Comparison of ENCODE assay signal across 9 mouse cellular contexts in the genomic region with DNA sequence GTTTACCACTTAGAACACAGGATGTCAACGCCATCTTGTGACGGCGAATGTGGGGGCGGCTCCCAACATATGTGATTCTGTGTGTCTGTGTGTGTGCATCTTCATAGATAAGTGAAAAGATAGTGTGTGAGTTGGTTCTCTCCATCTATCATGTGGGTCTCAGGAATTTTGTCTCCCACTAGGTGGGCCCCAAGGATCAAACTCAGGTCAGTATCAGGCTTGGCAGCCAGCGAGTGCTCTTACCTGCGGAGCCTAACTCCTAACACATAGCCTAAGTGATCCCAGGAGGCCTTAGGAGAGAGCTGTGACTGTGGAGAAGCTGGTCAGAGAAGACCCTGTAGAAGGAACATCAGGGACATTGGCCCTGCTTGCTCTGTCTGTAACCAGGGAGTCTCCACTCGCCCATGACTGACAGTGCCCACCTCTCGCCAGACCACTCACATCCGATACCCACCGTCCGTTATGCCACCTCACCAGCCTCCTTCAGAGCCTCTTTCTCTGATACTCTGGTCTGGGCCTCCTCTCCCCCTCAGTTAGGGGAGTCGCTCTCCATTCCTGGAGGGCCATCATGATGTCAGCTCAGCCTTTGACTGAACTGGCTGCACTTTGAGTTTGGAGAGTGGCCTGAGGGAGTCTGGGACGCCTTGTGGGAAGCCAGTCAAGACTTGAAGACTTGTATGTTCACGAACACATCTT. TPM values are rescaled to one million over a fixed set of nuclear protein-coding genes. Genes with fewer than 3 reads are reported as not detected.
DNase-seq lines count a peak whose midpoint lies in the region; ATAC-seq and TF ChIP-seq lines count a peak whose summit lies in the region.
"Had no signal": no experiment of that assay in that cellular context is flagged by ENCODE, and none has a peak within 500 bp of the region (broad histone marks: within the 10 kb centered on the region; RNA-seq: fewer than 3 reads in every experiment).

No protein-coding gene starts in this region.

- no peaks in the 10 kb centered on the region for H3K36me3 ChIP-seq in macrophage (ENCODE audit: inconsistent target)

- ATAC-seq in hematopoietic stem cell, adult 5-6 weeks (replicated peaks in 1 of 2; ENCODE audit: insufficient read depth in 1 of 2, low FRiP score in 2 of 2, low TSS enrichment in 1 of 2, low read depth in 1 of 2, poor library complexity in 2 of 2, severe bottlenecking in 2 of 2): peak; percentile 15 to 24; a peak in 2 of 4 replicates

- WGBS in bone marrow, adult 2 months: 48% methylated on average over 14 of the region's 14 CpGs
- WGBS in macrophage (ENCODE audit: missing documents): 47% methylated on average over 13 of the region's 14 CpGs

- no peak for TF ChIP-seq POLR2A in bone marrow, adult 2 months (IDR thresholded peaks at IDR 0.05; ENCODE audit: borderline replicate concordance, control insufficient read depth, low read depth, low read length)

- intact Hi-C loops in left cerebral cortex, postnatal 4 days (cut with DNase I): loop anchor here (10.0 kb wide), 1 partner anchor 66 kb away; the partner anchor contains the start of gene Fbxo42

- peak; percentile 12; the same call in 1 of the 2 replicates for TF ChIP-seq CTCF in bone marrow, adult 2 months (IDR thresholded peaks at IDR 0.05; ENCODE audit: control insufficient read depth, insufficient read depth, low read length)

- H3K4me3 ChIP-seq in bone marrow, adult 2 months (replicated peaks; ENCODE audit: control insufficient read depth, low read depth, low read length): peak overlapping the region; percentile 69
- H3K4me3 ChIP-seq in macrophage (ENCODE audit: inconsistent target): peak overlapping the region; percentile 50

- H3K27ac ChIP-seq in bone marrow, adult 2 months (ENCODE audit: control insufficient read depth, insufficient read depth, low read depth, low read length, poor library complexity): peak overlapping the region; percentile 84
- H3K27ac ChIP-seq in macrophage: peak overlapping the region; percentile 62

- H3K4me1 ChIP-seq in bone marrow, adult 2 months (ENCODE audit: control insufficient read depth, insufficient read depth, low read length): no peaks in the 10 kb centered on the region; the same call in 1 of the 2 replicates

- peak; percentile 20 for DNase-seq in kidney, adult 18-20 months
- no peak for DNase-seq in kidney, postnatal 14 days
- no peak for DNase-seq in left cerebral cortex, postnatal 4 days
- no peak for DNase-seq in frontal cortex, postnatal 36 days (ENCODE audit: low spot score in 2 of 2)
- DNase-seq in adrenal gland, postnatal 25 days: no peak

- H3K79me2 ChIP-seq in macrophage (ENCODE audit: inconsistent target): no peaks in the 10 kb centered on the region

RNA-seq across cellular contexts. Expression of gene Rsg1, which starts 3.1 kb away (rescaled TPM):
- 2.1 TPM in 1 of 2 replicates, not detected in the other for polyA plus RNA-seq in bone marrow, adult 2 months (2011; ENCODE audit: insufficient read depth, insufficient read length, low replicate concordance, missing spikeins)
- total RNA-seq in hematopoietic stem cell, adult 5-6 weeks (2017): 0.81 and 3.5 TPM in 2 replicates
- 1 to 10 TPM in 9 of 26 experiments, under 1 TPM in 7, not detected in 10; 0.67 to 2.2 (median 1.1) TPM for total RNA-seq in macrophage (2018; cell fraction: chromatin; rRNA removed)
- total RNA-seq in macrophage (2018; cell fraction: cytosol; rRNA removed): under 1 TPM in 22 of 26 experiments, not detected in 4; 0.10 to 0.62 (median 0.39) TPM
- 1 to 10 TPM in 8 of 26 experiments, under 1 TPM in 7, not detected in 11; 0.46 to 3.4 (median 1.0) TPM for total RNA-seq in macrophage (2018; cell fraction: nucleus; rRNA removed)
- 0.22 to 1.3 TPM in 2 of 3 replicates, not detected in the other for polyA plus RNA-seq in macrophage (2018)
- 1 to 10 TPM; 4.3 to 5.1 TPM for total RNA-seq in left cerebral cortex, postnatal 4 days (2021)
- total RNA-seq in adrenal gland, postnatal 25 days (2021): 1.4 and 1.7 TPM in 2 replicates

RNA-seq across cellular contexts. Expression of gene Arhgef19, which starts 28.6 kb away (rescaled TPM):
- polyA plus RNA-seq in bone marrow, adult 2 months (2011; ENCODE audit: insufficient read depth, insufficient read length, low replicate concordance, missing spikeins): 1.1 TPM in 1 of 2 replicates, not detected in the other
- not detected in 2 replicates for total RNA-seq in hematopoietic stem cell, adult 5-6 weeks (2017)
- total RNA-seq in macrophage (2018; cell fraction: chromatin; rRNA removed): 1 to 10 TPM in 1 of 26 experiments, under 1 TPM in 4, not detected in 21; 0.22 to 1.4 (median 0.27) TPM
- total RNA-seq in macrophage (2018; cell fraction: cytosol; rRNA removed): under 1 TPM in 5 of 26 experiments, not detected in 21; 0.05 to 0.23 (median 0.07) TPM
- total RNA-seq in macrophage (2018; cell fraction: nucleus; rRNA removed): 1 to 10 TPM in 2 of 26 experiments, under 1 TPM in 2, not detected in 22; 0.31 to 1.2 (median 0.94) TPM
- polyA plus RNA-seq in macrophage (2018): 0.35 TPM in 1 of 3 replicates, not detected in the others
- 1 to 10 TPM; 1.8 to 2.4 TPM for total RNA-seq in left cerebral cortex, postnatal 4 days (2021)
- 32.6 and 44.2 TPM in 2 replicates for total RNA-seq in adrenal gland, postnatal 25 days (2021)
- total RNA-seq: G1E had no signal
- polyA plus RNA-seq: G1E had no signal
